Mouse (Mus musculus) brain, embryonic 14.5 days (tissue): ENCODE measurements at regions not wholly inside any gene's neighbourhood (a gene's known extent, or its start where the extent isn't known, plus 50 kb on each side); places are given as distances from the start of the nearest gene placed in this dataset.

Experiments
- CTCF ChIP-seq: fragments of 200-500 bp; IDR thresholded peaks from 2 replicates; pipeline ENCODE4 v1.5.1; 2012; ENCODE audit warnings: inconsistent platforms, mild to moderate bottlenecking, moderate library complexity, borderline replicate concordance; ENCODE audit not compliant: insufficient read depth, insufficient read length; ENCODE audit errors: extremely low read depth
- POLR2A ChIP-seq: fragments of 200-500 bp; IDR thresholded peaks from 2 replicates; pipeline ENCODE4 v1.6.1; 2012; ENCODE audit warnings: mild to moderate bottlenecking, inconsistent platforms, borderline replicate concordance; ENCODE audit not compliant: poor library complexity, insufficient read depth, insufficient read length, severe bottlenecking; ENCODE audit errors: extremely low read depth

- TF ChIP-seq CTCF: no peak
- TF ChIP-seq POLR2A: no peak
These were observed 98.1 kb upstream of the Got2 start for GRCm38 (mm10) chr8:95986410-95986809.
